Mouse (Mus musculus) erythroblast, embryonic 14.5 days (primary cell): ENCODE data around the gene Slc5a3.

ENCODE experiments used
- GATA1 ChIP-seq: IDR thresholded peaks from 2 replicates; pipeline ENCODE4 v1.6.1; 2012; ENCODE audit warnings: low read length, inconsistent platforms, mixed read lengths
- TAL1 ChIP-seq: IDR thresholded peaks from 3 replicates; pipeline ENCODE4 v1.6.1; 2012; ENCODE audit warnings: low read length, inconsistent platforms, mixed read lengths

DNA sequence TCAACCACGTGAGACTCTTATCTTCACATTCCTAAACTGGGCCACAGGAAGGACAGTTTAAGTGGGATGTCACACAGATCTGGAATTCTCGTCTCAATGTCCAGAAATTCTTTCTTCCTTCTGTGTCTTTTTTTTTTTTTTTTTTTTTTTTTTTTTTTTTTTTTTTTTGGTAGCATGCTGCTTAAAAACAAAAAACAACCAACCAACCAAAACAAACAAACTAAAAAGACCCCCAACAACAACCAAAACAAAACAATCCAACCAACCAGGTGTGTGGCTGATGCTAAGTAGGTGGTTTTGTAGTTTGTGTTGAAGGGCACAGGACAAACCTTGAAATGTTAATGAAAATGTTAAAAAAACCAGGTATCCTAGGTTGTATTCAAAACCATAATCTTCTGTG, 1.4 kb upstream of the Slc5a3 start:
- TF ChIP-seq GATA1 (no peak), TAL1 (no peak; the same call in 2 of the 3 replicates)
